Mouse (Mus musculus): ENCODE data around the gene Gbp5.
"Not testable (repeated sequence)": the region's sequence is repeated elsewhere in the genome, so short reads cannot be mapped to it uniquely, and the experiment has no call there.

Gbp5 gene

GRCm38 (mm10) chr3:142541391-142541790, 47.6 kb downstream of the Gbp5 start:
- DNase-seq (ENCODE audit: low read depth, low spot score): no peak

- DNase-seq (ENCODE audit: low read depth, low spot score): not testable (repeated sequence)
Observed at GRCm38 (mm10) chr3:142542776-142543175, 49.0 kb downstream of the Gbp5 start.

GRCm38 (mm10) chr3:142546690-142547089, 52.9 kb downstream of the Gbp5 start:
- DNase-seq (ENCODE audit: low read depth, low spot score): peak; percentile 56

- peak; percentile 37 for DNase-seq (ENCODE audit: low read depth, low spot score)
Observed at GRCm38 (mm10) chr3:142550052-142550676, 56.4 kb downstream of the Gbp5 start.

GRCm38 (mm10) chr3:142554601-142555000, 60.8 kb downstream of the Gbp5 start:
- no peak for DNase-seq (ENCODE audit: low read depth, low spot score)

GRCm38 (mm10) chr3:142555623-142556022, 61.8 kb downstream of the Gbp5 start:
- no peak for DNase-seq (ENCODE audit: low read depth, low spot score)

GRCm38 (mm10) chr3:142559632-142560228, 66.0 kb downstream of the Gbp5 start, which contains the start of gene Gbp3:
Gbp3 (plus strand) TSS chr3:142560026.
- peak; percentile 56 for DNase-seq (ENCODE audit: low read depth, low spot score)

GRCm38 (mm10) chr3:142560296-142560948, 66.6 kb downstream of the Gbp5 start:
- peak; percentile 92 for DNase-seq (ENCODE audit: low read depth, low spot score)

GRCm38 (mm10) chr3:142561045-142561646, 67.4 kb downstream of the Gbp5 start:
- DNase-seq (ENCODE audit: low read depth, low spot score): peak; percentile 47

- DNase-seq (ENCODE audit: low read depth, low spot score): no peak
Observed at GRCm38 (mm10) chr3:142561666-142562065, 67.9 kb downstream of the Gbp5 start.

- DNase-seq (ENCODE audit: low read depth, low spot score): not testable (repeated sequence)
Observed at GRCm38 (mm10) chr3:142567490-142567889, 73.7 kb downstream of the Gbp5 start.

- no peak for DNase-seq (ENCODE audit: low read depth, low spot score)
Observed at GRCm38 (mm10) chr3:142570738-142571137, 77.0 kb downstream of the Gbp5 start.
